In genomic region chr7:19770375-19770754, GRCm38 (mm10) we compare ENCODE assay signal across 8 mouse cellular contexts. TPM values are rescaled to one million over a fixed set of nuclear protein-coding genes. Genes with fewer than 3 reads are reported as not detected.
A peak's percentile ranks its signal among the peaks of the same experiment; 100 is the strongest.
DNase-seq lines count a peak whose midpoint lies in the region; ATAC-seq and TF ChIP-seq lines count a peak whose summit lies in the region.

No protein-coding gene starts in this region.

- no peak for TF ChIP-seq EP300 in liver, embryonic 14.5 days (IDR thresholded peaks at IDR 0.05; ENCODE audit: low read depth)

- TF ChIP-seq POLR2A in kidney, adult 2 months (IDR thresholded peaks at IDR 0.05; ENCODE audit: low read depth, low read length): peak; percentile 69
- no peak for TF ChIP-seq POLR2A in thymus, adult 2 months (IDR thresholded peaks at IDR 0.05; ENCODE audit: control insufficient read depth, extremely low read depth, insufficient read depth, low read length, poor library complexity)

- DNase-seq in layer of hippocampus, adult 11-12 months (ENCODE audit: low spot score): peak; percentile 38
- DNase-seq in layer of hippocampus, adult 9-10 months (ENCODE audit: low spot score): no peak
- peak; percentile 90 for DNase-seq in embryonic facial prominence, embryonic 11.5 days (ENCODE audit: low spot score)
- DNase-seq in heart, adult 9 months (ENCODE audit: low spot score in 2 of 2): peak; percentile 89
- peak; percentile 94 for DNase-seq in kidney, adult 2 months
- DNase-seq in liver, embryonic 14.5 days (ENCODE audit: low read depth in 3 of 3, low spot score in 3 of 3): no peak
- DNase-seq in thymus, adult 2 months: peak; percentile 66

- H3K4me2 ChIP-seq in embryonic facial prominence, embryonic 11.5 days (ENCODE audit: low read depth, low read length): peak overlapping the region; percentile 82
- H3K4me2 ChIP-seq in liver, embryonic 14.5 days (ENCODE audit: low read depth): peak overlapping the region; percentile 64
- H3K4me2 ChIP-seq in neural tube, embryonic 12.5 days (replicated peaks): peak overlapping the region; percentile 76

- H3K36me3 ChIP-seq in embryonic facial prominence, embryonic 11.5 days (replicated peaks; ENCODE audit: control insufficient read depth, insufficient read depth, low read depth, low read length): no peaks in the 10 kb centered on the region
- no peaks in the 10 kb centered on the region for H3K36me3 ChIP-seq in kidney, adult 2 months (ENCODE audit: control insufficient read depth, insufficient read depth, low read length)
- no peaks in the 10 kb centered on the region for H3K36me3 ChIP-seq in liver, embryonic 14.5 days (replicated peaks; ENCODE audit: control insufficient read depth, insufficient read depth, low read depth)
- H3K36me3 ChIP-seq in neural tube, embryonic 12.5 days: no peaks in the 10 kb centered on the region
- H3K36me3 ChIP-seq in thymus, adult 2 months (ENCODE audit: control insufficient read depth, insufficient read depth, low read length): no peaks in the 10 kb centered on the region

- peaks cover 14% of the 10 kb centered on the region for H3K4me1 ChIP-seq in embryonic facial prominence, embryonic 11.5 days (ENCODE audit: control insufficient read depth, insufficient read depth, low read length)
- H3K4me1 ChIP-seq in kidney, adult 2 months (ENCODE audit: control insufficient read depth, insufficient read depth, low read length): peaks cover 7% of the 10 kb centered on the region; the same call in 1 of the 2 replicates
- 0 out of 4 replicates have a peak, but pooled peaks cover 0 to 2% of the 10 kb centered on the region in 2 experiments for H3K4me1 ChIP-seq in liver, embryonic 14.5 days (replicated peaks; ENCODE audit: control insufficient read depth in 2 of 2, insufficient read depth in 2 of 2, low read length in 1 of 2)
- peaks cover 20% of the 10 kb centered on the region for H3K4me1 ChIP-seq in neural tube, embryonic 12.5 days
- H3K4me1 ChIP-seq in thymus, adult 2 months (replicated peaks; ENCODE audit: control insufficient read depth, insufficient read depth, low read length): peaks cover 11% of the 10 kb centered on the region

- WGBS in embryonic facial prominence, embryonic 11.5 days: 0% methylated on average over 27 of the region's 28 CpGs
- WGBS in kidney, adult 2 months: under 1% methylated on average over 28 of the region's 28 CpGs
- WGBS in liver, embryonic 14.5 days (ENCODE audit: insufficient replicate concordance): under 1% methylated on average over 28 of the region's 28 CpGs
- WGBS in neural tube, embryonic 12.5 days: under 1% methylated on average over 28 of the region's 28 CpGs
- WGBS in thymus, adult 2 months: 1% methylated on average over 26 of the region's 28 CpGs

- peak overlapping the region; percentile 62 for H3K9ac ChIP-seq in embryonic facial prominence, embryonic 11.5 days (replicated peaks; ENCODE audit: low read length)
- H3K9ac ChIP-seq in liver, embryonic 14.5 days (replicated peaks): peak overlapping the region; percentile 18; the same call in 1 of the 2 replicates
- peak overlapping the region; percentile 48; the same call in 1 of the 2 replicates for H3K9ac ChIP-seq in neural tube, embryonic 12.5 days

- H3K27ac ChIP-seq in embryonic facial prominence, embryonic 11.5 days (replicated peaks; ENCODE audit: low read depth, low read length): peak overlapping the region; percentile 47; the same call in 1 of the 2 replicates
- H3K27ac ChIP-seq in kidney, adult 2 months (ENCODE audit: insufficient read depth, low read depth, low read length): peak overlapping the region; percentile 76
- H3K27ac ChIP-seq in liver, embryonic 14.5 days: no peak overlapping the region
- no peak overlapping the region for H3K27ac ChIP-seq in neural tube, embryonic 12.5 days
- no peak overlapping the region for H3K27ac ChIP-seq in thymus, adult 2 months (ENCODE audit: control insufficient read depth, insufficient read depth, low read length)

- H3K9me3 ChIP-seq in embryonic facial prominence, embryonic 11.5 days (replicated peaks; ENCODE audit: control insufficient read depth, low read length): no peaks in the 10 kb centered on the region
- H3K9me3 ChIP-seq in liver, embryonic 14.5 days (ENCODE audit: control insufficient read depth, low read length): no peaks in the 10 kb centered on the region
- H3K9me3 ChIP-seq in neural tube, embryonic 12.5 days: no peaks in the 10 kb centered on the region

- peak; percentile 74 for ATAC-seq in embryonic facial prominence, embryonic 11.5 days (replicated peaks; ENCODE audit: insufficient number of reproducible peaks, low FRiP score, low TSS enrichment, low read depth)
- peak; percentile 53; the same call in 1 of the 2 replicates for ATAC-seq in liver, embryonic 14.5 days (ENCODE audit: insufficient read depth)
- peak; percentile 75 for ATAC-seq in neural tube, embryonic 12.5 days (ENCODE audit: low FRiP score, low read depth)

- peaks cover 5% of the 10 kb centered on the region; the same call in 1 of the 2 replicates for H3K27me3 ChIP-seq in embryonic facial prominence, embryonic 11.5 days (ENCODE audit: control insufficient read depth, insufficient read depth, low read length)
- H3K27me3 ChIP-seq in kidney, adult 2 months (replicated peaks; ENCODE audit: control insufficient read depth, insufficient read depth, low read length): no peaks in the 10 kb centered on the region
- H3K27me3 ChIP-seq in liver, embryonic 14.5 days (ENCODE audit: control insufficient read depth, insufficient read depth, low read length): peaks cover 28% of the 10 kb centered on the region
- peaks cover 40% of the 10 kb centered on the region for H3K27me3 ChIP-seq in neural tube, embryonic 12.5 days (replicated peaks)
- no peaks in the 10 kb centered on the region; the same call in 1 of the 2 replicates for H3K27me3 ChIP-seq in thymus, adult 2 months (ENCODE audit: control insufficient read depth, insufficient read depth, low read length)

- peak overlapping the region; percentile 34 for H3K4me3 ChIP-seq in embryonic facial prominence, embryonic 11.5 days (ENCODE audit: low read depth, low read length)
- peak overlapping the region; percentile 75 for H3K4me3 ChIP-seq in kidney, adult 2 months (ENCODE audit: insufficient read depth, low read depth, low read length)
- H3K4me3 ChIP-seq in liver, embryonic 14.5 days (ENCODE audit: insufficient read depth in 1 of 2, low read depth in 2 of 2, low read length in 2 of 2): peak overlapping the region; percentile 28 to 34
- H3K4me3 ChIP-seq in neural tube, embryonic 12.5 days: peak overlapping the region; percentile 39
- peak overlapping the region; percentile 15; the same call in 1 of the 2 replicates for H3K4me3 ChIP-seq in thymus, adult 2 months (ENCODE audit: control insufficient read depth, insufficient read depth, low read length)

- TF ChIP-seq CTCF in kidney, adult 2 months (conservative IDR thresholded peaks at IDR 0.05; ENCODE audit: insufficient read depth, insufficient read length, low read depth, low read length): no peak
- no peak for TF ChIP-seq CTCF in liver, embryonic 14.5 days (IDR thresholded peaks at IDR 0.05; ENCODE audit: low read depth)
- TF ChIP-seq CTCF in thymus, adult 2 months (IDR thresholded peaks at IDR 0.05; ENCODE audit: borderline replicate concordance, control insufficient read depth, extremely low read depth, insufficient read depth, low read length, poor library complexity): no peak

RNA-seq across cellular contexts. Expression of gene Bcam, which starts 0.5 kb away (rescaled TPM):
- 43.8 and 52.0 TPM in 2 replicates for polyA plus RNA-seq in embryonic facial prominence, embryonic 11.5 days (2014; fragmentation: Nextera tagmentation; extraction: Ambion mirVana)
- polyA plus RNA-seq in kidney, adult 2 months (2012; rRNA removed): 237 and 272 TPM in 2 replicates
- polyA plus RNA-seq in liver, embryonic 14.5 days (2012; rRNA removed): 6.3 and 7.6 TPM in 2 replicates
- 4.9 and 6.6 TPM in 2 replicates for polyA plus RNA-seq in liver, embryonic 14.5 days (2014; fragmentation: Nextera tagmentation; extraction: Ambion mirVana)
- 15.1 and 15.4 TPM in 2 replicates for polyA plus RNA-seq in neural tube, embryonic 12.5 days (2016; fragmentation: Nextera tagmentation; extraction: Ambion mirVana)
- 36.4 and 55.5 TPM in 2 replicates for polyA plus RNA-seq in thymus, adult 2 months (2012; rRNA removed)

RNA-seq across cellular contexts. Expression of gene Nectin2, which starts 20.1 kb away (rescaled TPM):
- 69.8 and 73.0 TPM in 2 replicates for polyA plus RNA-seq in embryonic facial prominence, embryonic 11.5 days (2014; fragmentation: Nextera tagmentation; extraction: Ambion mirVana)
- polyA plus RNA-seq in kidney, adult 2 months (2012; rRNA removed): 44.5 and 47.7 TPM in 2 replicates
- polyA plus RNA-seq in liver, embryonic 14.5 days (2012; rRNA removed): 7.8 and 8.9 TPM in 2 replicates
- polyA plus RNA-seq in liver, embryonic 14.5 days (2014; fragmentation: Nextera tagmentation; extraction: Ambion mirVana): 10.2 and 10.3 TPM in 2 replicates
- 63.5 and 64.4 TPM in 2 replicates for polyA plus RNA-seq in neural tube, embryonic 12.5 days (2016; fragmentation: Nextera tagmentation; extraction: Ambion mirVana)
- polyA plus RNA-seq in thymus, adult 2 months (2012; rRNA removed): 10.0 and 11.4 TPM in 2 replicates

RNA-seq across cellular contexts. Expression of gene Cblc, which starts 26.2 kb away (rescaled TPM):
- 1.1 and 1.7 TPM in 2 replicates for polyA plus RNA-seq in embryonic facial prominence, embryonic 11.5 days (2014; fragmentation: Nextera tagmentation; extraction: Ambion mirVana)
- 24.4 and 32.6 TPM in 2 replicates for polyA plus RNA-seq in kidney, adult 2 months (2012; rRNA removed)
- polyA plus RNA-seq in liver, embryonic 14.5 days (2012; rRNA removed): 0.95 and 1.2 TPM in 2 replicates
- polyA plus RNA-seq in liver, embryonic 14.5 days (2014; fragmentation: Nextera tagmentation; extraction: Ambion mirVana): 1.1 and 1.3 TPM in 2 replicates
- polyA plus RNA-seq in neural tube, embryonic 12.5 days (2016; fragmentation: Nextera tagmentation; extraction: Ambion mirVana): 0.73 and 0.87 TPM in 2 replicates
- 2.4 and 2.8 TPM in 2 replicates for polyA plus RNA-seq in thymus, adult 2 months (2012; rRNA removed)

RNA-seq across cellular contexts. Expression of gene Bcl3, which starts 52.2 kb away (rescaled TPM):
- polyA plus RNA-seq in embryonic facial prominence, embryonic 11.5 days (2014; fragmentation: Nextera tagmentation; extraction: Ambion mirVana): 1.4 and 2.2 TPM in 2 replicates
- 10.3 and 14.4 TPM in 2 replicates for polyA plus RNA-seq in kidney, adult 2 months (2012; rRNA removed)
- 2.7 and 3.1 TPM in 2 replicates for polyA plus RNA-seq in liver, embryonic 14.5 days (2012; rRNA removed)
- 3.5 and 3.8 TPM in 2 replicates for polyA plus RNA-seq in liver, embryonic 14.5 days (2014; fragmentation: Nextera tagmentation; extraction: Ambion mirVana)
- polyA plus RNA-seq in neural tube, embryonic 12.5 days (2016; fragmentation: Nextera tagmentation; extraction: Ambion mirVana): 1.0 and 2.1 TPM in 2 replicates
- 54.4 and 67.2 TPM in 2 replicates for polyA plus RNA-seq in thymus, adult 2 months (2012; rRNA removed)

RNA-seq across cellular contexts. Expression of gene Tomm40, which starts 55.1 kb away (rescaled TPM):
- 123 and 131 TPM in 2 replicates for polyA plus RNA-seq in embryonic facial prominence, embryonic 11.5 days (2014; fragmentation: Nextera tagmentation; extraction: Ambion mirVana)
- 83.9 and 86.3 TPM in 2 replicates for polyA plus RNA-seq in kidney, adult 2 months (2012; rRNA removed)
- polyA plus RNA-seq in liver, embryonic 14.5 days (2012; rRNA removed): 53.7 and 57.3 TPM in 2 replicates
- polyA plus RNA-seq in liver, embryonic 14.5 days (2014; fragmentation: Nextera tagmentation; extraction: Ambion mirVana): 58.2 and 75.8 TPM in 2 replicates
- polyA plus RNA-seq in neural tube, embryonic 12.5 days (2016; fragmentation: Nextera tagmentation; extraction: Ambion mirVana): 159 and 165 TPM in 2 replicates
- 109 and 120 TPM in 2 replicates for polyA plus RNA-seq in thymus, adult 2 months (2012; rRNA removed)

Comparison
In these comparisons a context has a peak if more than half of its experiments do, and no peak if none do; other contexts are left out.
1. DNase-seq: peak in layer of hippocampus, adult 11-12 months (single experiment), embryonic facial prominence, embryonic 11.5 days (single experiment), heart, adult 9 months (2 of 2), kidney, adult 2 months (single experiment) and thymus, adult 2 months (single experiment); none in layer of hippocampus, adult 9-10 months (single experiment) and liver, embryonic 14.5 days (0 of 3).
2. H3K27ac ChIP-seq: peak in embryonic facial prominence, embryonic 11.5 days (single experiment) and kidney, adult 2 months (single experiment); none in liver, embryonic 14.5 days (single experiment), neural tube, embryonic 12.5 days (single experiment) and thymus, adult 2 months (single experiment).
3. H3K4me3 ChIP-seq: peak in every context shown above with its lines; median percentile 75 in kidney, adult 2 months; 39 in neural tube, embryonic 12.5 days; 34 in embryonic facial prominence, embryonic 11.5 days; 31 in liver, embryonic 14.5 days; 15 in thymus, adult 2 months.
4. Peak in every context shown above with its lines, with median percentiles within 50 percentile points of each other: ATAC-seq, H3K4me2 ChIP-seq and H3K9ac ChIP-seq.